Mouse (Mus musculus) spleen, adult 10 weeks (tissue): ENCODE data around the gene Ift81. TPM values are rescaled to one million over a fixed set of nuclear protein-coding genes. Genes with fewer than 3 reads are reported as not detected.

Experiments
- polyA plus RNA-seq: library from polyadenylated mRNA; stranded (reverse); fragments of 350-450 nt; fragmentation: Illumina TruSeq; extraction: RNeasy Lipid Tissue Mini Kit (QIAGEN cat#74804); gene quantifications from one replicate; pipeline ENCODE4 v1.2.3, GENCODE M21; 2015; ENCODE audit warnings: low replicate concordance; ENCODE audit not compliant: insufficient read depth

Gene Ift81
- 6.6 TPM for polyA plus RNA-seq

GRCm38 (mm10) chr5:122613908-122614732, at the start of gene Ift81:
TSS of gene Ift81 (minus strand) at chr5:122614518.

GRCm38 (mm10) chr5:122643701-122644100, 29.4 kb upstream of the Ift81 start, which contains the start of gene P2rx7:
TSS of gene P2rx7 (plus strand) at chr5:122643911.

GRCm38 (mm10) chr5:122502077-122502941, 112.0 kb downstream of the Ift81 start, which contains the start of gene Atp2a2:
TSS of gene Atp2a2 (minus strand) at chr5:122502225.

Other genes starting within 250 kb of the Ift81 start
- gene Gpn3, start 242.6 kb downstream of the Ift81 start, polyA plus RNA-seq: 20.2 TPM
- gene Fam216a, start 242.2 kb downstream of the Ift81 start, polyA plus RNA-seq: 9.8 TPM
- gene Arpc3, start 222.6 kb downstream of the Ift81 start, polyA plus RNA-seq: 404 TPM
- 22.6 TPM for gene Anapc7, start 192.8 kb downstream of the Ift81 start, polyA plus RNA-seq
- 86.7 TPM for gene Atp2a2, start 112.3 kb downstream of the Ift81 start, polyA plus RNA-seq
- gene P2rx7, start 29.4 kb upstream of the Ift81 start, polyA plus RNA-seq: 21.4 TPM
- gene P2rx4, start 93.0 kb upstream of the Ift81 start, polyA plus RNA-seq: 69.9 TPM
- 24.7 TPM for gene Camkk2, start 164.9 kb upstream of the Ift81 start, polyA plus RNA-seq
- gene Anapc5, start 206.8 kb upstream of the Ift81 start, polyA plus RNA-seq: 238 TPM
- gene Rnf34, start 235.5 kb upstream of the Ift81 start, polyA plus RNA-seq: 28.8 TPM